Mouse (Mus musculus): ENCODE data around the gene Creg1. TPM values are rescaled to one million over a fixed set of nuclear protein-coding genes. Genes with fewer than 3 reads are reported as not detected.
"Not testable (repeated sequence)": the region's sequence is repeated elsewhere in the genome, so short reads cannot be mapped to it uniquely, and the experiment has no call there.

Creg1 gene
- polyA plus RNA-seq, 1 experiment, result not detected

GRCm38 (mm10) chr1:165738985-165739384, 24.6 kb upstream of the Creg1 start:
- Histone ChIP-seq H3K27ac (ENCODE audit: insufficient read depth, low read depth, low read length) (no peak overlapping the region), H3K4me3 (ENCODE audit: insufficient read depth, low read depth, low read length) (no peak overlapping the region), H3K4me1 (ENCODE audit: control insufficient read depth, insufficient read depth, low read length) (no peaks in the 10 kb centered on the region)
- 96% methylated on average over 1 of the region's 1 CpGs for WGBS
- TF ChIP-seq CTCF (IDR thresholded peaks at IDR 0.05; ENCODE audit: insufficient read depth, low read depth, low read length) (no peak), POLR2A (IDR thresholded peaks at IDR 0.05; ENCODE audit: insufficient read depth, low read depth, low read length) (no peak)

GRCm38 (mm10) chr1:165741989-165742388, 21.6 kb upstream of the Creg1 start:
- Histone ChIP-seq H3K4me3 (ENCODE audit: insufficient read depth, low read depth, low read length) (no peak overlapping the region), H3K4me1 (ENCODE audit: control insufficient read depth, insufficient read depth, low read length) (no peaks in the 10 kb centered on the region), H3K27ac (ENCODE audit: insufficient read depth, low read depth, low read length) (no peak overlapping the region)
- no peak for TF ChIP-seq CTCF (IDR thresholded peaks at IDR 0.05; ENCODE audit: insufficient read depth, low read depth, low read length)
- TF ChIP-seq POLR2A (IDR thresholded peaks at IDR 0.05; ENCODE audit: insufficient read depth, low read depth, low read length), result no peak
- WGBS, result 88% methylated on average over 8 of the region's 8 CpGs

- TF ChIP-seq CTCF (IDR thresholded peaks at IDR 0.05; ENCODE audit: insufficient read depth, low read depth, low read length) (no peak), POLR2A (IDR thresholded peaks at IDR 0.05; ENCODE audit: insufficient read depth, low read depth, low read length) (no peak)
- 63% methylated on average over 11 of the region's 11 CpGs for WGBS
- no peaks in the 10 kb centered on the region for H3K4me1 ChIP-seq (ENCODE audit: control insufficient read depth, insufficient read depth, low read length)
- H3K27ac ChIP-seq (ENCODE audit: insufficient read depth, low read depth, low read length), result no peak overlapping the region
- H3K4me3 ChIP-seq (ENCODE audit: insufficient read depth, low read depth, low read length), result no peak overlapping the region
Measured at GRCm38 (mm10) chr1:165748053-165748452, 15.5 kb upstream of the Creg1 start.

- Histone ChIP-seq H3K4me1 (ENCODE audit: control insufficient read depth, insufficient read depth, low read length) (no peaks in the 10 kb centered on the region), H3K27ac (ENCODE audit: insufficient read depth, low read depth, low read length) (no peak overlapping the region), H3K4me3 (ENCODE audit: insufficient read depth, low read depth, low read length) (no peak overlapping the region)
- TF ChIP-seq CTCF (IDR thresholded peaks at IDR 0.05; ENCODE audit: insufficient read depth, low read depth, low read length) (no peak), POLR2A (IDR thresholded peaks at IDR 0.05; ENCODE audit: insufficient read depth, low read depth, low read length) (no peak)
Measured at GRCm38 (mm10) chr1:165751142-165751541, 12.4 kb upstream of the Creg1 start.

GRCm38 (mm10) chr1:165751838-165752237, 11.7 kb upstream of the Creg1 start:
- Histone ChIP-seq H3K4me3 (ENCODE audit: insufficient read depth, low read depth, low read length) (no peak overlapping the region), H3K4me1 (ENCODE audit: control insufficient read depth, insufficient read depth, low read length) (no peaks in the 10 kb centered on the region), H3K27ac (ENCODE audit: insufficient read depth, low read depth, low read length) (no peak overlapping the region)
- no peak for TF ChIP-seq POLR2A (IDR thresholded peaks at IDR 0.05; ENCODE audit: insufficient read depth, low read depth, low read length)
- 89% methylated on average over 5 of the region's 5 CpGs for WGBS

GRCm38 (mm10) chr1:165754205-165754604, 9.3 kb upstream of the Creg1 start:
- TF ChIP-seq CTCF (IDR thresholded peaks at IDR 0.05; ENCODE audit: insufficient read depth, low read depth, low read length) (no peak), POLR2A (IDR thresholded peaks at IDR 0.05; ENCODE audit: insufficient read depth, low read depth, low read length) (no peak)
- Histone ChIP-seq H3K4me3 (ENCODE audit: insufficient read depth, low read depth, low read length) (no peak overlapping the region), H3K4me1 (ENCODE audit: control insufficient read depth, insufficient read depth, low read length) (no peaks in the 10 kb centered on the region), H3K27ac (ENCODE audit: insufficient read depth, low read depth, low read length) (no peak overlapping the region)
- WGBS, result 71% methylated on average over 6 of the region's 6 CpGs

- H3K27ac ChIP-seq (ENCODE audit: insufficient read depth, low read depth, low read length), result no peak overlapping the region
- no peak overlapping the region for H3K4me3 ChIP-seq (ENCODE audit: insufficient read depth, low read depth, low read length)
- WGBS, result 63% methylated on average over 4 of the region's 4 CpGs
- no peaks in the 10 kb centered on the region for H3K4me1 ChIP-seq (ENCODE audit: control insufficient read depth, insufficient read depth, low read length)
- TF ChIP-seq CTCF (IDR thresholded peaks at IDR 0.05; ENCODE audit: insufficient read depth, low read depth, low read length), result no peak
- no peak for TF ChIP-seq POLR2A (IDR thresholded peaks at IDR 0.05; ENCODE audit: insufficient read depth, low read depth, low read length)
Measured at GRCm38 (mm10) chr1:165755194-165755593, 8.4 kb upstream of the Creg1 start.

GRCm38 (mm10) chr1:165761522-165762305, 1.8 kb upstream of the Creg1 start:
- Histone ChIP-seq H3K27ac (ENCODE audit: insufficient read depth, low read depth, low read length) (no peak overlapping the region), H3K4me1 (ENCODE audit: control insufficient read depth, insufficient read depth, low read length) (peaks cover 6% of the 10 kb centered on the region; the same call in 1 of the 2 replicates), H3K4me3 (ENCODE audit: insufficient read depth, low read depth, low read length) (no peak overlapping the region)
- WGBS, result 85% methylated on average over 3 of the region's 3 CpGs
- TF ChIP-seq POLR2A (IDR thresholded peaks at IDR 0.05; ENCODE audit: insufficient read depth, low read depth, low read length) (no peak), CTCF (IDR thresholded peaks at IDR 0.05; ENCODE audit: insufficient read depth, low read depth, low read length) (no peak)

GRCm38 (mm10) chr1:165762498-165762897, 1.0 kb upstream of the Creg1 start:
- WGBS, result 71% methylated on average over 2 of the region's 2 CpGs

More at GRCm38 (mm10) chr1:165762498-165762897, 1.0 kb upstream of the Creg1 start:
- H3K27ac ChIP-seq (ENCODE audit: insufficient read depth, low read depth, low read length); H3K4me3 ChIP-seq (ENCODE audit: insufficient read depth, low read depth, low read length); H3K4me1 ChIP-seq (ENCODE audit: control insufficient read depth, insufficient read depth, low read length): not testable (repeated sequence)
